Mouse (Mus musculus): ENCODE data around the gene Zfp672. TPM values are rescaled to one million over a fixed set of nuclear protein-coding genes. Genes with fewer than 3 reads are reported as not detected.

Zfp672 gene
- total RNA-seq (2023), result 41.1 TPM

GRCm38 (mm10) chr11:58330276-58331148 lies at the start of gene Zfp672, which contains the start of gene Sh3bp5l:
Gene Zfp672 (minus strand): TSS chr11:58330339.
Gene Sh3bp5l (plus strand): TSS chr11:58330724.

GRCm38 (mm10) chr11:58378763-58379278 lies 48.7 kb upstream of the Zfp672 start, which contains the start of gene Lypd8:
Gene Lypd8 (plus strand): TSS chr11:58379043.

GRCm38 (mm10) chr11:58306860-58307308 lies 23.3 kb downstream of the Zfp672 start, which contains the start of gene Zfp692:
Gene Zfp692 (plus strand): TSS chr11:58307069.

GRCm38 (mm10) chr11:58274572-58274971 lies 55.6 kb downstream of the Zfp672 start, which contains the start of gene 4930438A08Rik:
Gene 4930438A08Rik (plus strand): TSS chr11:58274799.

Other genes starting within 250 kb of the Zfp672 start
- gene Gm12248, start 237.2 kb downstream of the Zfp672 start, total RNA-seq (2023), result not detected
- gene Cnot8, start 226.2 kb downstream of the Zfp672 start, total RNA-seq (2023), result 35.8 TPM
- 18.5 TPM for gene Gemin5, start 161.8 kb downstream of the Zfp672 start, total RNA-seq (2023)
- 21.3 TPM for gene Mrpl22, start 158.7 kb downstream of the Zfp672 start, total RNA-seq (2023)
- 67.6 TPM for gene Igtp, start 130.8 kb downstream of the Zfp672 start, total RNA-seq (2023)
- gene Irgm2, start 130.7 kb downstream of the Zfp672 start, total RNA-seq (2023), result 13.8 TPM
- not detected for gene 4930438A08Rik, start 55.5 kb downstream of the Zfp672 start, total RNA-seq (2023)
- 30.7 TPM for gene Zfp692, start 23.3 kb downstream of the Zfp672 start, total RNA-seq (2023)
- 24.1 TPM for gene Sh3bp5l, start 385 bp upstream of the Zfp672 start, total RNA-seq (2023)
- not detected for gene Lypd8, start 48.7 kb upstream of the Zfp672 start, total RNA-seq (2023)
- not detected for gene 1810065E05Rik, start 90.8 kb upstream of the Zfp672 start, total RNA-seq (2023)
- not detected for gene Gm12253, start 102.2 kb upstream of the Zfp672 start, total RNA-seq (2023)
- gene Lypd9, start 122.6 kb upstream of the Zfp672 start, total RNA-seq (2023), result not detected
- gene Olfr30, start 131.9 kb upstream of the Zfp672 start, total RNA-seq (2023), result not detected
- not detected for gene Olfr332, start 162.2 kb upstream of the Zfp672 start, total RNA-seq (2023)
- gene Olfr331, start 172.2 kb upstream of the Zfp672 start, total RNA-seq (2023), result not detected
- not detected for gene Olfr330, start 204.5 kb upstream of the Zfp672 start, total RNA-seq (2023)
- gene Olfr329-ps, start 216.1 kb upstream of the Zfp672 start, total RNA-seq (2023), result not detected
- gene Olfr328, start 225.3 kb upstream of the Zfp672 start, total RNA-seq (2023), result 0.56 TPM
- gene Olfr224, start 240.2 kb upstream of the Zfp672 start, total RNA-seq (2023), result not detected
- gene Olfr325, start 247.4 kb upstream of the Zfp672 start, total RNA-seq (2023), result not detected

All from CD4-positive naive resting alpha-beta T cell, adult 76 days (primary cell).